In genomic region chr2:80328961-80329653, GRCm38 (mm10) we compare ENCODE assay signal across 24 mouse cellular contexts. TPM values are rescaled to one million over a fixed set of nuclear protein-coding genes. Genes with fewer than 3 reads are reported as not detected.
"Had no signal": no experiment of that assay in that cellular context is flagged by ENCODE, and none has a peak within 500 bp of the region (broad histone marks: within the 10 kb centered on the region; RNA-seq: fewer than 3 reads in every experiment).

No protein-coding gene starts in this region.

- H3K9ac ChIP-seq: liver, postnatal 0 days; lung, embryonic 15.5 days; midbrain, embryonic 12.5 days; neural tube, embryonic 12.5 days; stomach, embryonic 15.5 days had no signal

- H3K9me3 ChIP-seq: lung, embryonic 15.5 days; megakaryocyte, embryonic 14.5 days; midbrain, embryonic 12.5 days; neural tube, embryonic 12.5 days; stomach, embryonic 15.5 days had no signal

- H3K27me3 ChIP-seq: lung, embryonic 15.5 days; megakaryocyte, embryonic 14.5 days; midbrain, embryonic 12.5 days; neural tube, embryonic 12.5 days; stomach, embryonic 15.5 days had no signal

- ATAC-seq: liver, postnatal 0 days; lung, postnatal 0 days had no signal

- DNase-seq: liver, postnatal 0 days; lung, adult 2 months; lung, postnatal 14 days; lung, postnatal 36 days; midbrain, embryonic 14.5 days; right cerebral cortex, postnatal 14 days; thymus, adult 2 months; thymus, postnatal 25 days; thymus, postnatal 4 days had no signal

- H3K4me1 ChIP-seq: lung, embryonic 15.5 days; megakaryocyte, embryonic 14.5 days; midbrain, embryonic 12.5 days; neural tube, embryonic 12.5 days; stomach, embryonic 15.5 days had no signal

- H3K27ac ChIP-seq: lung, embryonic 15.5 days; macrophage; midbrain, embryonic 12.5 days; neural tube, embryonic 12.5 days; stomach, embryonic 15.5 days; stomach, postnatal 0 days had no signal

- H3K4me2 ChIP-seq: lung, embryonic 15.5 days; midbrain, embryonic 12.5 days; neural tube, embryonic 12.5 days; stomach, embryonic 15.5 days had no signal

- H3K4me3 ChIP-seq: lung, embryonic 15.5 days; megakaryocyte, embryonic 14.5 days; midbrain, embryonic 12.5 days; neural tube, embryonic 12.5 days; stomach, embryonic 15.5 days had no signal

RNA-seq across cellular contexts. Expression of gene Prdx6b, which starts 36.8 kb away (rescaled TPM):
- total RNA-seq: megakaryocyte progenitor cell, adult 5-6 weeks; midbrain, postnatal 0 days; monocyte, adult 5-6 weeks; neutrophil, adult 5-6 weeks had no signal
- polyA plus RNA-seq: liver, postnatal 0 days; lung, adult 2 months; lung, embryonic 15.5 days; lung, postnatal 0 days; macrophage; midbrain, embryonic 12.5 days; midbrain, embryonic 14.5 days; midbrain, postnatal 0 days; neural tube, embryonic 12.5 days; neural tube, embryonic 14.5 days; spleen, adult 2 months; stomach, postnatal 0 days; thymus, adult 2 months; urinary bladder, adult 2 months had no signal
